Mouse (Mus musculus): ENCODE data around the gene Lrtm1.

Lrtm1 gene

GRCm38 (mm10) chr14:29017883-29018282 lies at the start of gene Lrtm1:
Lrtm1 (plus strand) TSS chr14:29018208.
- DNase-seq (ENCODE audit: low read depth), result no peak

GRCm38 (mm10) chr14:28969247-28969646 lies 48.8 kb upstream of the Lrtm1 start:
- DNase-seq (ENCODE audit: low read depth), result no peak

GRCm38 (mm10) chr14:28972620-28973019 lies 45.4 kb upstream of the Lrtm1 start:
- no peak for DNase-seq (ENCODE audit: low read depth)

GRCm38 (mm10) chr14:28979230-28979629 lies 38.8 kb upstream of the Lrtm1 start:
- DNase-seq (ENCODE audit: low read depth), result no peak

- DNase-seq (ENCODE audit: low read depth), result peak; percentile 1
These were observed 37.5 kb upstream of the Lrtm1 start for GRCm38 (mm10) chr14:28980482-28980881.

GRCm38 (mm10) chr14:28984276-28984675 lies 33.7 kb upstream of the Lrtm1 start:
- DNase-seq (ENCODE audit: low read depth), result no peak

GRCm38 (mm10) chr14:28988211-28988900 lies 29.7 kb upstream of the Lrtm1 start:
- no peak for DNase-seq (ENCODE audit: low read depth)

GRCm38 (mm10) chr14:28996569-28996968 lies 21.4 kb upstream of the Lrtm1 start:
- no peak for DNase-seq (ENCODE audit: low read depth)

GRCm38 (mm10) chr14:29005228-29005840 lies 12.7 kb upstream of the Lrtm1 start:
- DNase-seq (ENCODE audit: low read depth), result no peak

- no peak for DNase-seq (ENCODE audit: low read depth)
These were observed 8.4 kb upstream of the Lrtm1 start for GRCm38 (mm10) chr14:29009644-29010043.

- no peak for DNase-seq (ENCODE audit: low read depth)
These were observed 4.8 kb upstream of the Lrtm1 start for GRCm38 (mm10) chr14:29013161-29013560.

- no peak for DNase-seq (ENCODE audit: low read depth)
These were observed 3.3 kb upstream of the Lrtm1 start for GRCm38 (mm10) chr14:29014680-29015079.

- DNase-seq (ENCODE audit: low read depth), result no peak
These were observed 2.1 kb upstream of the Lrtm1 start for GRCm38 (mm10) chr14:29015896-29016295.

GRCm38 (mm10) chr14:29018316-29019000 lies 450 bp downstream of the Lrtm1 start:
- DNase-seq (ENCODE audit: low read depth), result no peak

- no peak for DNase-seq (ENCODE audit: low read depth)
These were observed 3.3 kb downstream of the Lrtm1 start for GRCm38 (mm10) chr14:29021295-29021694.

GRCm38 (mm10) chr14:29023246-29023645 lies 5.2 kb downstream of the Lrtm1 start:
- no peak for DNase-seq (ENCODE audit: low read depth)

GRCm38 (mm10) chr14:29025335-29025734 lies 7.3 kb downstream of the Lrtm1 start:
- no peak for DNase-seq (ENCODE audit: low read depth)

GRCm38 (mm10) chr14:29027276-29027675 lies 9.3 kb downstream of the Lrtm1 start:
- no peak for DNase-seq (ENCODE audit: low read depth)

GRCm38 (mm10) chr14:29028391-29029106 lies 10.5 kb downstream of the Lrtm1 start:
- no peak for DNase-seq (ENCODE audit: low read depth)

GRCm38 (mm10) chr14:29029107-29029469 lies 11.1 kb downstream of the Lrtm1 start:
- no peak for DNase-seq (ENCODE audit: low read depth)

- DNase-seq (ENCODE audit: low read depth), result no peak
These were observed 11.9 kb downstream of the Lrtm1 start for GRCm38 (mm10) chr14:29029896-29030420.

- no peak for DNase-seq (ENCODE audit: low read depth)
These were observed 12.5 kb downstream of the Lrtm1 start for GRCm38 (mm10) chr14:29030519-29030918.
